Mouse (Mus musculus) small intestine, adult 2 months (tissue): Measurements from ENCODE around the gene Hist1h2bg.

ENCODE experiments used
- CTCF ChIP-seq: fragments of 200-500 bp; IDR thresholded peaks from 2 replicates; pipeline ENCODE4 v1.5.1; 2012; ENCODE audit warnings: low read depth, mild to moderate bottlenecking, control low read depth, inconsistent platforms, low read length, moderate library complexity, mixed read lengths; ENCODE audit not compliant: insufficient replicate concordance, insufficient read length; ENCODE audit errors: extremely low read depth
- POLR2A ChIP-seq: fragments of 200-500 bp; IDR thresholded peaks from 2 replicates; pipeline ENCODE4 v1.6.1; 2012; ENCODE audit warnings: low read depth, mild to moderate bottlenecking, control low read depth, inconsistent platforms, low read length, moderate library complexity

DNA sequence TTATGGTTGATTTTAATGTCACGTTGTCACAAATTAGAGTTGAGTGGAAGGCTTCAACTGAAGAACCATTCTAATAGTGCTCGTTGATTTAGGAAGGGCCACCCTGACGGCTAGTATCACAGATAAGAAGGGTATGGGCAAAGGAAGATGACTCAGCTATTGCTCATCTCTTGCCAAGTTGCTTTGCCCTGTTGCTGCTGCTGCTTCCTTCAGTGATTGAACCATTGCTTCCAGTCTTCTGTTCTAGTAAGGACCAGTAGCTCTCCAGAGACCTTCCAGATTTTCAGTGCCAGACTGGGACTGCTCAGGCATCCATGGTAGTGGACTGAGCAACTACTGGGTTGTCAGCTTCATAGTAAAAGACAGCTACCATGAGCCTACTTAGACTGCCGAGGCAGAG lies 38.0 kb downstream of the Hist1h2bg start:
- TF ChIP-seq CTCF: no peak
- TF ChIP-seq POLR2A: no peak
